Mouse (Mus musculus): ENCODE data around the gene Ctbp2. TPM values are rescaled to one million over a fixed set of nuclear protein-coding genes. Genes with fewer than 3 reads are reported as not detected.

Gene Ctbp2
- polyA plus RNA-seq, 2 experiments: 59.2 to 77.7 TPM

DNA sequence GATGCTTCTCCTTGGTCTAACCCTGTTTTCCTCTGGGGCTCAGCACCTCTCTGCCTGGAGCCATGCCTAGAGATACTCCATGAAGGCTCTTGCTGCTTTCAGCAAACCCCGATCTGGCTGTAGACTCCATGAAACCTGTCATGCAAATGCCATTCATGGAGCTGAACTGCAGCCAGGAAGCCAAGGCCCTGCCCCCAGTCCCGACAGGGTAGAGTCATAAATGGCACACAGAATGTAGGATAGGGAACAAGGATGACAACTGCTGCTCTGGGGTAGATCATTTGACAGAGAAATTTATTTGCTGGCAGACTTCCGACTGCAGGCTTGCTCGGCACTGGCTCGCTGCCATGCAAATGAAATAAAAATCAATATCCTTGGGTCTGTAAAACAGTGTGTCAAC is 113.0 kb downstream of the Ctbp2 start:
- H3K4me3 ChIP-seq (replicated peaks; ENCODE audit: low read length): no peak overlapping the region
- TF ChIP-seq POLR2A (IDR thresholded peaks at IDR 0.05; ENCODE audit: borderline replicate concordance, extremely low read depth, insufficient read depth, insufficient read length): no peak
- 0 out of 2 replicates have a peak overlapping the region, but pooled peaks have one; percentile 5 for H3K4me2 ChIP-seq (replicated peaks; ENCODE audit: low read depth, low read length, severe bottlenecking)
- DNase-seq (ENCODE audit: low spot score) (peak; percentile 65), ATAC-seq (ENCODE audit: low FRiP score, low read depth) (peak; percentile 34; the same call in 1 of the 2 replicates)
- 0 out of 2 replicates have a peak overlapping the region, but pooled peaks have one; percentile 26 for H3K27ac ChIP-seq (replicated peaks; ENCODE audit: low read depth, low read length)
- H3K9me3 ChIP-seq (ENCODE audit: control insufficient read depth, low read length): no peaks in the 10 kb centered on the region
- no peak overlapping the region for H3K9ac ChIP-seq (ENCODE audit: low read depth, low read length, severe bottlenecking)
- peaks cover 8% of the 10 kb centered on the region; the same call in 1 of the 2 replicates for H3K36me3 ChIP-seq (ENCODE audit: control insufficient read depth, insufficient read depth, low read length)
- 24% methylated on average over 5 of the region's 5 CpGs for WGBS
- H3K27me3 ChIP-seq (ENCODE audit: control insufficient read depth, insufficient read depth, low read length): no peaks in the 10 kb centered on the region
- H3K4me1 ChIP-seq (ENCODE audit: control insufficient read depth, insufficient read depth, low read length): peaks cover 20% of the 10 kb centered on the region

DNA sequence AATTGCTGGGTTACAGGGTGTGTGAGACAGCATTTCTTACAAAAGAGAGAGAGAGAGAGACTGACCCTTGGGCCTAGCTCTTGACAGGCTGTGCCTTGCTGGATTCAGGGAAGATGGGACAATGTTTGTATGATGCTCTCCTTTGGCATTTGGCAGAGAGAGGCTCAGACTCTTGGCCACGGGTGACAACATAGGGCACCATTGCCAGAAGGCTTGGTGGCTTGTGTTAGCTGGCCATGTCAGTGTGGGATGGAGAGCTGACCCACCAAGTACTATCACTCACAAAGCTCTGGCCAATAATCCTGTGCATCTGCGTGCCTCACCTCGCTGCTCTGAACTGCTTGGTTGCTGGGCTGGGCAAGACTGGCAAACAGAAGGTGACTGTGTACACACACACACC is 113.7 kb downstream of the Ctbp2 start:
- H3K4me2 ChIP-seq (replicated peaks; ENCODE audit: low read depth, low read length, severe bottlenecking): no peak overlapping the region
- H3K27me3 ChIP-seq (ENCODE audit: control insufficient read depth, insufficient read depth, low read length): no peaks in the 10 kb centered on the region
- DNase-seq (ENCODE audit: low spot score) (no peak), ATAC-seq (ENCODE audit: low FRiP score, low read depth) (no peak)
- H3K9ac ChIP-seq (ENCODE audit: low read depth, low read length, severe bottlenecking): no peak overlapping the region
- WGBS: 85% methylated on average over 3 of the region's 3 CpGs
- H3K36me3 ChIP-seq (ENCODE audit: control insufficient read depth, insufficient read depth, low read length): peaks cover 8% of the 10 kb centered on the region; the same call in 1 of the 2 replicates
- TF ChIP-seq POLR2A (IDR thresholded peaks at IDR 0.05; ENCODE audit: borderline replicate concordance, extremely low read depth, insufficient read depth, insufficient read length): no peak
- H3K4me3 ChIP-seq (replicated peaks; ENCODE audit: low read length): no peak overlapping the region
- 0 out of 2 replicates have a peak overlapping the region, but pooled peaks have one; percentile 26 for H3K27ac ChIP-seq (replicated peaks; ENCODE audit: low read depth, low read length)
- peaks cover 20% of the 10 kb centered on the region for H3K4me1 ChIP-seq (ENCODE audit: control insufficient read depth, insufficient read depth, low read length)
- H3K9me3 ChIP-seq (ENCODE audit: control insufficient read depth, low read length): no peaks in the 10 kb centered on the region

DNA sequence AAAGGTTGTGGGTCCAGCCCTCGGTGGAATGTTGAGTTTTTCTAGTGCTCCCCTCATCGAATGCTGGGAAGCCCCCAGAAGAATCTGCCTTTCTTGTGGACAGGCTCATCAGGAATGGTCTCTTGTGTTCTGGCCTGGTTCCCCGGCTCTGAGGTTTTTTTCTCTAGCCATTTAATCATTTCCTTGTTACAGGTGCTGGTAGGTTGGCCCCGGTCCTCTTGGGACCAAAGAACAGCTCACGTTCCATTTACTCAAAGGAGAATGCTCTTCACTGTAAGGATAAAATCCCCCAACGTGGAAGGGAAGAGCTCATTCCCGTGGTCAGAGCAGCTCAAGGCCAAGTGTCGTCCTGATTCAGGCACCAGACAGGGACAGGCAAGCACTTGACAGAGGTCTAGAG is 114.5 kb downstream of the Ctbp2 start:
- peaks cover 11% of the 10 kb centered on the region; the same call in 1 of the 2 replicates for H3K36me3 ChIP-seq (ENCODE audit: control insufficient read depth, insufficient read depth, low read length)
- H3K4me3 ChIP-seq (replicated peaks; ENCODE audit: low read length): no peak overlapping the region
- no peak overlapping the region for H3K27ac ChIP-seq (replicated peaks; ENCODE audit: low read depth, low read length)
- DNase-seq (ENCODE audit: low spot score): no peak
- ATAC-seq (ENCODE audit: low FRiP score, low read depth): no peak
- 82% methylated on average over 8 of the region's 8 CpGs for WGBS
- TF ChIP-seq POLR2A (IDR thresholded peaks at IDR 0.05; ENCODE audit: borderline replicate concordance, extremely low read depth, insufficient read depth, insufficient read length): no peak
- H3K4me1 ChIP-seq (ENCODE audit: control insufficient read depth, insufficient read depth, low read length): peaks cover 20% of the 10 kb centered on the region
- H3K27me3 ChIP-seq (ENCODE audit: control insufficient read depth, insufficient read depth, low read length): no peaks in the 10 kb centered on the region
- no peaks in the 10 kb centered on the region for H3K9me3 ChIP-seq (ENCODE audit: control insufficient read depth, low read length)
- no peak overlapping the region for H3K9ac ChIP-seq (ENCODE audit: low read depth, low read length, severe bottlenecking)
- H3K4me2 ChIP-seq (replicated peaks; ENCODE audit: low read depth, low read length, severe bottlenecking): no peak overlapping the region

DNA sequence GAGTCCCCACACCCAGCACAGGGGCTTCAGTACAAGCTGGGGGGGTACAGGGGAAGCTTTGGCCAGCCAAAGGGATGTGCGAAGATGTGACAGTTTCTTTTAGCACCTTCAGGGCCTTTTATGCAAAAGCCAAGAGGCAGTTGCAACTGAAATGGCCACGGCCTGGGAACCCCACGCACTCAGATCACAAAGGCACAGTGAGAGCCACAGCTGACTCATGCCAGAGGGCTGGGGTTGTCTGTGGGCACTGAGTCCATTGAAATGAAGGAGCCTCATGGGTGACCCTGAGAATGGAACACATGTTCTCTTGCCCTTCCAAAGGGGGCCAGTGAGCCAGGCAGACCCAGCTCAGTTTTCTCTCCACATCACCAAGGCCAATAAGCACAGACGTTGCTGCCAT is 115.5 kb downstream of the Ctbp2 start:
- Histone ChIP-seq H3K27me3 (ENCODE audit: control insufficient read depth, insufficient read depth, low read length) (no peaks in the 10 kb centered on the region), H3K9ac (ENCODE audit: low read depth, low read length, severe bottlenecking) (no peak overlapping the region), H3K4me3 (replicated peaks; ENCODE audit: low read length) (no peak overlapping the region), H3K9me3 (ENCODE audit: control insufficient read depth, low read length) (no peaks in the 10 kb centered on the region), H3K4me2 (replicated peaks; ENCODE audit: low read depth, low read length, severe bottlenecking) (no peak overlapping the region), H3K4me1 (ENCODE audit: control insufficient read depth, insufficient read depth, low read length) (peaks cover 20% of the 10 kb centered on the region), H3K27ac (replicated peaks; ENCODE audit: low read depth, low read length) (no peak overlapping the region), H3K36me3 (ENCODE audit: control insufficient read depth, insufficient read depth, low read length) (peaks cover 11% of the 10 kb centered on the region; the same call in 1 of the 2 replicates)
- DNase-seq (ENCODE audit: low spot score): no peak
- TF ChIP-seq POLR2A (IDR thresholded peaks at IDR 0.05; ENCODE audit: borderline replicate concordance, extremely low read depth, insufficient read depth, insufficient read length): no peak
- no peak for ATAC-seq (ENCODE audit: low FRiP score, low read depth)
- WGBS: 84% methylated on average over 4 of the region's 4 CpGs

DNA sequence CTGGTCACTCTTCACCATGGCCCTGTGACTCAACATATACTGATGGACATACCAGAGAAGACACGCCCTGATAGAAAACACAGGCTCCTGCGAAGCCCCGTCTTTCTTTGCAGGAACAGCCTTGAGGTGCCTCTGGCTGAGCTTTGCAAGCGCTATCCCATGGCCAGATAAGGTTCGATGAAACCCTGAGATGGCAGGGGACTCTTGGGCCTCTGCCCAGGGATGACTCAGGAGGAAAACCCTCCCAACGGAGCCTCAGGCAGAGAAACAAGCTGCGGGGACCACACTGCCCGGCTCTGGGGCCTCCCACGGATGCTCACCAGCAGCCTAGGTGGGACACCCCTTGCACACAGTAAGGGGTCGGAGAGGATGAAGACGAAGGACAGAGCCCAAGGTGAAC is 116.8 kb downstream of the Ctbp2 start:
- ATAC-seq (ENCODE audit: low FRiP score, low read depth): no peak
- TF ChIP-seq POLR2A (IDR thresholded peaks at IDR 0.05; ENCODE audit: borderline replicate concordance, extremely low read depth, insufficient read depth, insufficient read length): no peak
- no peak overlapping the region for H3K4me2 ChIP-seq (replicated peaks; ENCODE audit: low read depth, low read length, severe bottlenecking)
- DNase-seq (ENCODE audit: low spot score): no peak
- no peak overlapping the region for H3K27ac ChIP-seq (replicated peaks; ENCODE audit: low read depth, low read length)
- peaks cover 22% of the 10 kb centered on the region for H3K4me1 ChIP-seq (ENCODE audit: control insufficient read depth, insufficient read depth, low read length)
- WGBS: 79% methylated on average over 11 of the region's 11 CpGs
- peaks cover 14% of the 10 kb centered on the region; the same call in 1 of the 2 replicates for H3K36me3 ChIP-seq (ENCODE audit: control insufficient read depth, insufficient read depth, low read length)
- no peaks in the 10 kb centered on the region for H3K27me3 ChIP-seq (ENCODE audit: control insufficient read depth, insufficient read depth, low read length)
- H3K4me3 ChIP-seq (replicated peaks; ENCODE audit: low read length): no peak overlapping the region
- no peaks in the 10 kb centered on the region for H3K9me3 ChIP-seq (ENCODE audit: control insufficient read depth, low read length)
- no peak overlapping the region for H3K9ac ChIP-seq (ENCODE audit: low read depth, low read length, severe bottlenecking)

All from limb, embryonic 14.5 days (tissue).